Mouse (Mus musculus): ENCODE measurements around the gene Ribc1. TPM values are rescaled to one million over a fixed set of nuclear protein-coding genes. Genes with fewer than 3 reads are reported as not detected.

Ribc1 gene
- total RNA-seq (2023): 0.65 TPM

DNA sequence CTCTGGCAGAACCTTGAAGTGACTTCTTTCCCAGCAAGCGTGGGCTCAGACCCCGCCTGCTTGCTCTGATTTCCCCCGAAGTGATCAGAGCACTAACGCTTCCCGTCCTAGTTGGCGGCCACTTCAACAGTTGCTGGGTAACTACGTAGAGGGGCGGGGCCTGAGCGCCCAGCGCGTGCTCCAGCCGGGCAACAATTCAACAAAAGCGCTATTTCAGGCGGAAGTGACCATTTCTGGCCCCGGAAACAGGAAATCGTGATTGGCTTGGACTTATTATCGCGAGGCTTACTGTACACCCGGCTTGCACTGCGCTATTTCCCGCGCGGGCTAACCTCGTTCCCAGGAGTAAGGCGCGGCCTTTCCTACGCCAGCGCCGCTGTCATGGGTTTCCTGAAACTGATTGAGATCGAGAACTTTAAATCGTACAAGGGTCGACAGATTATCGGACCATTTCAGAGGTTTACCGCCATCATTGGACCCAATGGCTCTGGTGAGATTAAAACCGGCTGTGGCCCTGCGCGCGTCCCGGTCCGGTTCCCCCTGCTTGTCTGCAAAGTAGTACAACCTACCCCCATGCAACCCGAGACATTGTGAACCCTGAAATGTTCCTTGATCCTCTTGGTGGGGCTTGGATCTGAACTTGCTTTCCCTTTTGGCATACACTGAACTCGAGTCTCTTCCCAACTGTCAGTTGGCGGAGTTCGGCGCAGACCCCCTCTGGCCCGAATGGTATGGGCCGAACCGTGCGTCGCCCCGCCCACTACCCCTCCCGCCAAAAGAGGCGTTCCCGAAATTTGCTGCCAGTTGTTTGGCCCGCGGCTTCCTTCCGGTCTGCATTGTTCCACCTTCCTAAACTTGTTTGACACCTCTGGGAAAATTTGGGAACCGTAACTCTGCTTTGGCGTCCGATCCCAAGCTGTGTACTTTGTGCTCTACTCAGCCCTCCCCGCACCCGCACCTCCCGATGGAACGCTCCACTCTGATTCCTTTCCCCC, at the start of gene Ribc1, which contains the start of gene Smc1a:
TSS of gene Ribc1 (minus strand) at position 145 of the 995 bp plus-strand sequence.
TSS of gene Smc1a (plus strand) at position 278 of the 995 bp plus-strand sequence.

DNA sequence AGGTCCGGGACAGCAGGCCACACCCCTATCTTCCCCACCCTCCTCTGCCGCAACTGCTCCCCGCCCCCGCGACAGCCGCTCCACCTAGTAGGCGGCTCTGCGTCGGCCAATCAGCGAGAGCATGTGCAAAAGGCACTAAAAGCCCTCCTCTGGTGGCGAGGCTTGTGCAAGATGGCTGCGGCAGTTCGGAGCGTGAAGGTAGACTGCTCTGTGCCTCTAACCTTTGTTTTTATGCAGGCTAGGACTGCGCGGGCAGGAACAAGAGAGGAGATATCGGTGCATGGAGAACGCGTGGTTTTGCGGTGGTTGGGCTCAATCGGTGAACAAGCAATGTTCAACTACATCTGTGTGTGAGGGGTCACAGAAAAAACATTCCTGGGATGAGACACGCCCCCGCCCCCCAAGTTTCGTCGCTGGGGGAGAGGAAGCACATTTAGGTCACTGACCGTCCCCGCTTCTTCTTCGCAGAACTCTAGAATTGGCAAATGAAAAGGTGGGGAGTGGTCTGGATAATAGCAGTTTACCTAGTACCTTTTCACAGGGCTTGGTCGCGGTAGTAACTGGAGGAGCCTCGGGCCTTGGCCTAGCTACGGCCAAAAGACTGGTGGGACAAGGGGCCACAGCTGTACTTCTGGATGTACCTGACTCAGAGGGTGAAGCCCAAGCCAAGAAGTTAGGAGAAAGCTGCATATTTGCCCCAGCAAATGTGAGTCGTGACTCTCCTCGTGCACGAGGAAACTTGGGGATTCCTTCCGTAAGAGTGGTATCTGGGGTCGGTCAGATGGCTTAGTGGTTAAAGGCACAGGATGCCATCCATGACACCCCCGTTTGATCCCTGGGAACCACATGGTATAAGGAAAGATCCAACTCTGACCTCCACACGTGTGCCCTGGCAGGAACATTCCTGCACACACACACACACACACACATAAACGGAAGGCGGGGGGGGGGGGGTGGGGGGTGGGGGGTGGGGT, 14.1 kb downstream of the Ribc1 start, which contains the start of gene Hsd17b10:
TSS of gene Hsd17b10 (plus strand) at position 109 of the 974 bp plus-strand sequence.

Other genes with a start within 250 kb of the Ribc1 start
- 382 TPM for gene Huwe1, start 215.5 kb downstream of the Ribc1 start, total RNA-seq (2023)
- 46.7 TPM for gene Hsd17b10, start 14.4 kb downstream of the Ribc1 start, total RNA-seq (2023)
- gene Smc1a, start 133 bp upstream of the Ribc1 start, total RNA-seq (2023): 111 TPM
- 0.68 TPM for gene Iqsec2, start 128.0 kb upstream of the Ribc1 start, total RNA-seq (2023)
- 132 TPM for gene Kdm5c, start 216.7 kb upstream of the Ribc1 start, total RNA-seq (2023)

Data from CD4-positive naive resting alpha-beta T cell, adult 57 days (primary cell).